Mouse (Mus musculus): ENCODE measurements around the gene Vav3. TPM values are rescaled to one million over a fixed set of nuclear protein-coding genes. Genes with fewer than 3 reads are reported as not detected.

Vav3 gene
- polyA plus RNA-seq, 1 experiment from 2014 or later: 3.7 TPM

DNA sequence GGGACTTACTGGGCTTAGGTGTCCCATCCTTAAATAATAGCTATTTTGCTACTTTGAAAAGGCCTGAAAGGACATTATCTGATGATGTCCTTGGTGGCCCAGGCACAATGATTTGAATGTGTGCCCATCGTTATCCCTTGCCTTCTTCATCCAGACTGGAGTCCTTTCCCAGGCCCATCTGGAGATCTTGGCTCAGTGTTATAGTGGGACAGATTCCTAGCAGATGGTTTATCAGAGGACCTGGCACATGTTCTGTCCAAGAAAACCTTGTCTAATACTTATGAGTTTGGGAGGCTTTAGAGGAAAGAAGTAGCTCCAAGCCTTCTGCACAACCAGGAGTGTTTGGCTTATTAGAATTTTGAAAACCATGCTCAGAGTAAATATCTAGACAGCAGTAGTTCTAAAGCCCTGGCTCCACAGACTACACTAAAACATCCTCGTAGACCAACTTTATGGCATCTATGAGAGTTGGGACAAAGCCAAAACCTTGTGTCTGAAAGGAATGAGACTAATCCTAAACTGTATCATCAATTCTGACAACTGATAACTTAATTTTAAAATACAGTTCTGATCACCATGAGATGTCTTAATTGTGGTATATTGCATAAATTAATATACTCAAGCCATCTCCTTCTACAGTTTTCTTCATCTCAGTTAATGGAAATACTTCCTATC, 367.5 kb downstream of the Vav3 start:
- WGBS (ENCODE audit: insufficient replicate concordance): 51% methylated on average over 2 of the region's 2 CpGs
- Histone ChIP-seq H3K27ac (no peak overlapping the region), H3K27me3 (no peaks in the 10 kb centered on the region), H3K4me3 (replicated peaks) (no peak overlapping the region), H3K4me2 (no peak overlapping the region), H3K4me1 (replicated peaks) (no peaks in the 10 kb centered on the region), H3K36me3 (no peaks in the 10 kb centered on the region), H3K9ac (no peak overlapping the region), H3K9me3 (replicated peaks) (no peaks in the 10 kb centered on the region)
- ATAC-seq (ENCODE audit: low read depth) (no peak), DNase-seq (no peak)

DNA sequence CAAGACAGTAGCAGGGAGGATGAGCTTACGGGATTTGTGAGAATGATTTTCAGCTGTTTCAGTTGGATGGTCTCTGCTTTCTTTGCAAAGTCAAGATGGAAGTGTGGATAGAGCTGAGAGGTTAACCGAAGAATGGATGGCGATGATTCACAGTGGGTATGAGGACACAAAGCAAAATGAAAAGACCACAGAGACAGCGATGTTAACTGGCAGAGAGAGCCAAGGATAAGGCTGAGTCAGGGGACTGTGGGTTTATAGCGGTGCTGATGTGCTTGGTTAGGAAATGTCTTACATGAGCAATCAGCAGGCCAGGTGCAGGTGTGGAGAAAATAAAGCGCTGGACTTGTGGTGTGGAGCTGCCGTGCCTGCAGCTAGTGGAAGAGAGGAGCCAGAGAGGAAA, 371.3 kb downstream of the Vav3 start:
- H3K4me2 ChIP-seq: no peak overlapping the region
- H3K4me1 ChIP-seq (replicated peaks): no peaks in the 10 kb centered on the region
- ATAC-seq (ENCODE audit: low read depth): no peak
- H3K27ac ChIP-seq: no peak overlapping the region
- no peak overlapping the region for H3K9ac ChIP-seq
- H3K36me3 ChIP-seq: no peaks in the 10 kb centered on the region
- H3K27me3 ChIP-seq: no peaks in the 10 kb centered on the region
- no peak for DNase-seq
- no peaks in the 10 kb centered on the region for H3K9me3 ChIP-seq (replicated peaks)
- H3K4me3 ChIP-seq (replicated peaks): no peak overlapping the region
- WGBS (ENCODE audit: insufficient replicate concordance): 72% methylated on average over 7 of the region's 7 CpGs

DNA sequence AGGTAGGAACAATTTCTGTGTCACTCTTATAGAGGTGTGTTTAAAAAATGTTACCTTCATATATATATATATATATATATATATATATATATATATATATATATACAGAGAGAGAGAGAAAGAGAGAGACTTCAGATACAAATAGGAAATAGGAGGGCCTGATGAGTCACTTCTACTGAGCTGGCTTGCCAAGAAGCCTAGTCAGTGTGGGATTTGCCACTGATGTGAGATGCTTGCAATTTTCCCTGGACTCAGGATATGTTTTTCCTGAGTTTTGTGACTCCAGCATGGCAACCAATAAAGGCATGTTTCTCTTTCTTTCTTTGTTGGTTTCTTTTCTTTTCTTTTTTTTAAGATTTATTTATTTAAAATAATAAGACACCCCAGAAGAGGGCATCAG, 374.0 kb downstream of the Vav3 start:
- no peaks in the 10 kb centered on the region for H3K9me3 ChIP-seq (replicated peaks)
- no peak overlapping the region for H3K27ac ChIP-seq
- no peaks in the 10 kb centered on the region for H3K27me3 ChIP-seq
- no peak overlapping the region for H3K9ac ChIP-seq
- H3K4me1 ChIP-seq (replicated peaks): no peaks in the 10 kb centered on the region
- H3K4me3 ChIP-seq (replicated peaks): no peak overlapping the region
- no peak overlapping the region for H3K4me2 ChIP-seq
- ATAC-seq (ENCODE audit: low read depth) (no peak), DNase-seq (no peak)
- H3K36me3 ChIP-seq: no peaks in the 10 kb centered on the region

DNA sequence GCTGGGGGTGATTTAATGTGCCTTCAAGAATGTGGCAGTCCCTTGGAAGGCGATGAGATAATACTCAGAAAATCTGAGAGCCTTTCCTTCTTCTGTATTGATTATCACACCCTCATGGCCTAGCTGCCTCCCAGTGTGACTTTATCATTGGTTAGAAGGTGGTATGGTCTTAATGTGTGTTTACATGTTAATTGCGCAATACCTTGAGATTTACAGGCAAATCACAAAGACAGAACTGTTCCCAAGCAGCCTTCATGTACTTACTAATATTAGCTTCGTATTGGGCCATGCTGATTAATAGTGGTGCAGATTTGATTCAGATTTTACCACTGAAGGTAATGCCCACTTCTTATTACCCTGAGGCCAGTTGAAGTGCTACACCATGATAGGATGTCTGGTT, 381.3 kb downstream of the Vav3 start:
- Histone ChIP-seq H3K9me3 (replicated peaks) (no peaks in the 10 kb centered on the region), H3K4me2 (no peak overlapping the region), H3K9ac (no peak overlapping the region), H3K27me3 (no peaks in the 10 kb centered on the region), H3K4me3 (replicated peaks) (no peak overlapping the region), H3K27ac (no peak overlapping the region), H3K4me1 (replicated peaks) (no peaks in the 10 kb centered on the region), H3K36me3 (no peaks in the 10 kb centered on the region)
- no peak for DNase-seq
- WGBS (ENCODE audit: insufficient replicate concordance): 68% methylated on average over 3 of the region's 3 CpGs
- no peak for ATAC-seq (ENCODE audit: low read depth)

DNA sequence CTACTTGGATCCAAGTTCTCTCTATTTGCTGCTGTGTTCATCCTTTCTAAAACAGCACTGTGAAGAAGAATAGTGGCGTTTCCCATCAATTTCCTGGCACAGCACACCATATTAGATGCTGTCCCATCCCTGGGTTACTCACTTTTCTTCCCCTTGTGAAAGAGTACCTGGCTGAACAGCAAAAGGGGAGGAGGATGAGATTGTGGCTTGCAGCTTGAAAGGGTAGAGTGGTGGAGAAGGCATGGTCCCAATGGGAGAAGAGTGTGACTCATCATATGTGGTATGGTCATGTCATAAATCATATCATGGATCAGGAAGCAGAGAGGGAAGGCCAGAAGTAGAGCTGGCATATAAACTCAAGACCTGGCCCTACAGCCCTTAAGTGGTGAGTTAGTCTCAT, 386.3 kb downstream of the Vav3 start:
- no peak for ATAC-seq (ENCODE audit: low read depth)
- no peaks in the 10 kb centered on the region for H3K27me3 ChIP-seq
- H3K4me1 ChIP-seq (replicated peaks): no peaks in the 10 kb centered on the region
- no peak overlapping the region for H3K4me2 ChIP-seq
- no peaks in the 10 kb centered on the region for H3K36me3 ChIP-seq
- no peak overlapping the region for H3K27ac ChIP-seq
- no peak for DNase-seq
- WGBS (ENCODE audit: insufficient replicate concordance): 50% methylated on average over 1 of the region's 1 CpGs
- H3K9ac ChIP-seq: no peak overlapping the region
- H3K9me3 ChIP-seq (replicated peaks): no peaks in the 10 kb centered on the region
- H3K4me3 ChIP-seq (replicated peaks): no peak overlapping the region

DNA sequence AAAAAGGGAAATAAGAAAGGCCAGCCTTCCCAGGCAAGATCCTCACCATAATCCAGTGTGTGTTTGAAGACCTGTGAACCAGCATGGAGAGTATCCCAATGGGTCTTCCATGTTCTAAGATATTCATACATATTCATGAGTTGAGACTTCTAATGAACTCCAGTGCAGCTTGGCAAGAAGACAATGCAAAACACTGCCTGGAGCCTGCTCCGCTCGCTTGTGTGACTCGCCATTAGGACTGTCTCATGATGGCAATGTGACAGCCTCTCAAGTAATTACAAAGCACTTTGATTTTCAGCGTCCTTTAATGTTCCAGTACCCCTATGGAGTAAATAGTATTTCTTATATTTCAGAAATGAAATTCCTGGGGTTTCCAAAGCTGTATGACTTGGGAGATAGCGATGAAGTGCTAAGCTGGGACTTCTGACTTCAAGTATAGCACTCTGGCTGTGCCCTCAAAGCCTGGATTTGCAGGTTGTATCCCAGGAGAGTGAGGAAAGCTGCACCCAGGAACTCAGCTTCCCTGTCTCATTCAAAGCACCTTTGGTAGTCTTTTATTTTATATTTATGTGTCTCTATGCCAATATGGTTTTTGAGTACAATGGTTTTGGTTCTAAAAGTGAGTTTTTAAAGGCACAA, 391.3 kb downstream of the Vav3 start:
- no peaks in the 10 kb centered on the region for H3K9me3 ChIP-seq (replicated peaks)
- 68% methylated on average over 5 of the region's 5 CpGs for WGBS (ENCODE audit: insufficient replicate concordance)
- H3K4me1 ChIP-seq (replicated peaks): no peaks in the 10 kb centered on the region
- no peaks in the 10 kb centered on the region for H3K27me3 ChIP-seq
- H3K4me2 ChIP-seq: no peak overlapping the region
- no peak overlapping the region for H3K9ac ChIP-seq
- no peaks in the 10 kb centered on the region for H3K36me3 ChIP-seq
- ATAC-seq (ENCODE audit: low read depth) (no peak), DNase-seq (no peak)
- H3K27ac ChIP-seq: no peak overlapping the region
- H3K4me3 ChIP-seq (replicated peaks): no peak overlapping the region

DNA sequence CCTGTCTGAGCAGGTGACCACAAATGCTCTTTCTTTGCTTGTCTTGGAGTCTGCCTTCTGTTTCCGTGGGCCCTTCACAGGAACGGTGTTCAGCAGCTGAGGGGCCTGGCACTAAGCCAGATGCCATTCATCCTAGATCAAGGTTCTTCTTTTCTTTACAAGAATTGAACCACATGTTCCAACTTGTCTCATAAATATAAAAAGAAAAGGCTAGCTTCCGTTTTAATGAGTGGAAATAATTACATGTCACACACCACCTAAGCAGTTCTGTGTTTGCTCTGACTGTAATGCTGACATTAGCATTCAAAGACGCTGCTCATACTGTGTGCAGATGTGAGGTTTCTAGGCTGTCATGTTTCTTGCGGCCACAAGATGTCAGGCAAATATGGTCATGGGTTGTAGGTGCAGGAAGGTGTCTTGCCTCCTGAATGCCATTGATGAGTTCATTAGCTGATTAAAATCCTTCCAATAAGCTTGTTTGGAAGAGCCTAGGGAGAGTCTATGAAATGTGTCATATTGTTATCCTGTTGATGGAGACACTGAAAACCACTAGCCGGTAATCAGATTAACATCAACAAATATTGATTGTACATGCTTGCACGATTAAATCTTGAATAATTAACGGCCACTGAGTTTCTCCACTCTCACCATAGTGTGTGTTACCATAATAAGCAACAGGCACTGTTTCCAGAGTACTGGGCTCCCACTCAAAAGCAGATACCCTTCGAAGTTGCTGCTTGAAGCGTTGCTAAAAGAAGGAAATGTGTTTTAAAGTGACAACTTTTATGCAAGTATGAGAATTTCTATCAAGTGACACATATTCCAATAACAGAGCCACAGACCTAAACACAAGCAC, 392.1 kb downstream of the Vav3 start:
- no peak for DNase-seq
- Histone ChIP-seq H3K4me1 (replicated peaks) (no peaks in the 10 kb centered on the region), H3K27me3 (no peaks in the 10 kb centered on the region), H3K4me3 (replicated peaks) (no peak overlapping the region), H3K9ac (no peak overlapping the region), H3K27ac (no peak overlapping the region), H3K4me2 (no peak overlapping the region), H3K36me3 (no peaks in the 10 kb centered on the region), H3K9me3 (replicated peaks) (no peaks in the 10 kb centered on the region)
- ATAC-seq (ENCODE audit: low read depth): no peak
- WGBS (ENCODE audit: insufficient replicate concordance): 39% methylated on average over 10 of the region's 10 CpGs

Other genes with a start within 250 kb of the Vav3 start
- gene Slc25a24, start 217.5 kb upstream of the Vav3 start, polyA plus RNA-seq (2015; fragmentation: Nextera tagmentation; extraction: Ambion mirVana): 4.9 and 5.9 TPM in 2 replicates

All from liver, embryonic 13.5 days (tissue).